Mouse (Mus musculus): ENCODE measurements around the gene Mettl17.
"Not testable (repeated sequence)": the region's sequence is repeated elsewhere in the genome, so short reads cannot be mapped to it uniquely, and the experiment has no call there.

The Mettl17 gene

DNA sequence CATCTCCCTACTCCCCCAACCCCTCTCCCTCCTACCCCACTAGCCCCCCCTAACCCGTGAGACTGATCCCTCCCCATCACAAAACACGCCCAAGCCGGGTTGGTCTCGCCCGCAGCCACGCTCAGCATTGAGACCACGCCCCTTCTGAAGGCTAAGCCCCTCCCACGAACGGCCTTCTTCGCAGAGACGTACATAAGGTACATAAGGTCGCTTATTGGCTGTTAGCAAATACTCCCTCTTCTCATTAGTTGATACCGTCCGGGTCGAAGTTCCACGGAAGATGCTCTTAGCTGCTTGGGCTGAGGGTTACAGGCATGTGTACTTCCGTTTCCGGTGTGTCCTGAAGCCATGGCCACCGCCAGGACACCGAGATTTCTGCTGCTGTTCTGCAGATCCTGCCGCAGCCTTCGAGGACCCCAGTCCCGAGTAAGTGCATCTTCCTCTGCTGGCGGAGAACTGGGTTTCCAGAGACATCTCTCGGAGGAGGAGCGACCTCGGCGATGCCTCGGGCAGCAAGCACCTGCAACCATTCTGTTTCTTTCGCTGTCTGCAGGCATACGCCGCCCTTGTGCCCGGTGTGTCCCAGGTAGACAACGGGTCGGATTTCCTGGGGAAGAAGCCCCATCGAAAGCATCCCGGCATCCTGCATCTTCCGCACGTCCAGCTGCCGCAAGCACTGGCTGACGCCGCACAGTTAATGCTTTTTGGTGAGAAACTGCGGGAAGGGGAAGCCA lies at the start of gene Mettl17:
TSS of gene Mettl17 (plus strand) at position 245 of the 734 bp plus-strand sequence.
- in situ Hi-C loops (cut with MboI, MseI), result no loop called here

DNA sequence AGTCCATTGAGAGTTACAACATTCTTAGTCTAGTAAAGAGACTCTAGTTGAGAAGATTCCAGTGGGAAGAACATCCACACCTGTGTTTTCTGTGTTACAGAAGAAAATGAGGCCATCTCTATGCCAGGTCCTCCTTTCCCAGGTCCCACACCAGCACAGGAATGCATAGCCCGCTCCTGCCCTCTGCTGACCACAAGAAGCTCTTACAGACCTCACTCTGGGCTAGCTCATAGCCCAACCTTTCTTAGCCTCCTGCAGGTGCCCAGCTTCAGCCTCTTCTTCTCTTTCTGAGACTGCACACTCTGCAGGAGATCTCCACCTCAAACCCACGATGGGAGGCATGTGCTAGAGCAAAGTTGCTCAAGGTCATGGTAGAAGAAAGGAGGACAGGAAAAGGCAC lies 46.2 kb upstream of the Mettl17 start:
- in situ Hi-C loops (cut with MboI, MseI), result not testable (repeated sequence)

DNA sequence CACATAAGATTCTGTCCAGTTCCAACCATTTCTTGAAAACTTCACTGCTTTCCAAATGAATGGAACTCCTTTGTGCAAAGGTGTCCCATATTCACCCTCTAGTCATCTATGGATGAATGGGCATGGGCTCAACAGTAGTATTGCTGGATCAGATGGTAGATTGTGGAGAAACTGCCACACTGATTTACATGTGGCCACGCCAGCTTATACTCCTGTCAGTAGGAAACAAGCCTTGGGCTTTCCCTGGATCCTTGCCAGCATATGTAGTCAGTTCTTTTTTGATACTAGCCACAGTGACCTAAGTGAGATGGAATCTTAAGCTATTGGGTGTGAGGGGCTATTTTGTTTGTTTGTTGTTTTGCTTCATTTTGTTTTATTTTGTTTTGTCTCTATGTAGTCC lies 42.4 kb upstream of the Mettl17 start:
- in situ Hi-C loops (cut with MboI, MseI), result loop anchor here (5.0 kb wide), 1 partner anchor 75 kb away; no protein-coding TSS in a partner anchor

DNA sequence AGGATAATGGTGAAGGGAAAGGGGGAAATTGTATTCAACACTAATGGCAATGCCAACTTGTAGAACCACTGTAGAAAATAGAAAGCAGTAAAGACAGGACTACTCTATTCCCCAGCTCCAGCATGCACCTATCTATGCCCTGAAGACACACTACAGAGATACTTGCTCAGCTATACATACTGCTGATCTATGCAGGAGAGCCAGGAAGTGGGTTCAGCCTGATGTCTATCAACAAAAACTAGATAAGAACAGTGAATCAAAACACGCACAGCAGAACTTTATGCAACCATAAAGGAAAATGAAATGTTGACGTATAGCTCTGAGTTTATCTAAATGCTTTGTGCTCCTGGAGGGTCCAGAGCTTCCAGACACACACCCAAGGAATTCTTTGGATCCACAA lies 41.9 kb upstream of the Mettl17 start:
- in situ Hi-C loops (cut with MboI, MseI), result loop anchor here (5.0 kb wide), 1 partner anchor 75 kb away; no protein-coding TSS in a partner anchor

DNA sequence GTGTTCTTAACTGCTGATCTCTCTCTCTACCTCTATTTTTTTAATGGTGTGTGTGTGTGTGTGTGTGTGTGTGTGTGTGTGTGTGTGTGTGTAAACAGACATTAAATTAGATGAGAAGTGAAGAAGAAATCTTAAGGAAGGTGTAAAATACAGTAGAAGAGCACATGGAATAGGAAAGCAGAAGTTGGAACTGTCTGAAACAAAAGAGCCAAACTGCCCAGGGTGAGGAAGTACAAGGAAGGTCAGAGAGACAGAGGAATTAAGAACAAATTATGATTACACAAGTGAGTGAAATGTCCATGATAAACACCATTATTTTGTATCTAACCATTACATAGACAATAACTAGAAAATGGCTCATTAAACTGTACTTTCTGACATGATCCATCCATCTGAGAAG lies 40.8 kb upstream of the Mettl17 start:
- in situ Hi-C loops (cut with MboI, MseI), result loop anchor here (5.0 kb wide), 1 partner anchor 77 kb away; no protein-coding TSS in a partner anchor

DNA sequence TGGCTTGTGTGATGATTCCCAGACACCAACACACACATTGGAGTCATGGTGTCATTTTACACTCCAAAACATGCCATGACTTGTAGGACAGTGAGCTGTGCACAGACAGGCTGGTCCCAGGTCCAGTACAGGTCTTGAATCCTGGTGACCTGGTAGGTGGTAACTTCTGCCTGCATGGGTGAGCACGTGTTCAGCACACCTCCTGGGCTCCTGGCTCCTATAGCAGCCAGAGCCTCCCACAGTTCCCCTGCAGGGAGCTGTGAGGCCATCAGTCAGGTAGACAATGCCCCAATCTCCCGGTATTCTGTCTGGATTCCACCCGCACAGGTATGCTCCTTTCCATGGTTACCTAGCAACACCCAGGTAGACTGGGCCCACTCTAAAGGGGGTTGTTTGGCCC lies 38.1 kb upstream of the Mettl17 start:
- in situ Hi-C loops (cut with MboI, MseI), result no loop called here

DNA sequence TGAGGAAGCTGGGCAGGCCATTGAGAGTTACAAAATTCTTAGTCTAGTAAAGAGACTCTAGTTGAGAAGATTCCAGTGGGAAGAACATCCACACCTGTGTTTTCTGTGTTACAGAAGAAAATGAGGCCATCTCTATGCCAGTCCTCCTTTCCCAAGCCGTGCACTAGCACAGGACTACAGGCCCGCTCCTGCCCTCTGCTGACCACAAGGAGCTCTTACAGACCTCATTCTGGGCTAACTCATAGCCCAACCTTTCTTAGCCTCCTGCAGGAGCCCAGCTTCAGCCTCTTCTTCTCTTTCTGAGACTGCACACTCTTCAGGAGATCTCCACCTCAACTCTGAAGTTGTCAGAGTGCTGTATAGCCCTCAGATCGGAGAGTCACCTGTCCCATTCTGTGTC lies 33.6 kb upstream of the Mettl17 start:
- in situ Hi-C loops (cut with MboI, MseI), result not testable (repeated sequence)

DNA sequence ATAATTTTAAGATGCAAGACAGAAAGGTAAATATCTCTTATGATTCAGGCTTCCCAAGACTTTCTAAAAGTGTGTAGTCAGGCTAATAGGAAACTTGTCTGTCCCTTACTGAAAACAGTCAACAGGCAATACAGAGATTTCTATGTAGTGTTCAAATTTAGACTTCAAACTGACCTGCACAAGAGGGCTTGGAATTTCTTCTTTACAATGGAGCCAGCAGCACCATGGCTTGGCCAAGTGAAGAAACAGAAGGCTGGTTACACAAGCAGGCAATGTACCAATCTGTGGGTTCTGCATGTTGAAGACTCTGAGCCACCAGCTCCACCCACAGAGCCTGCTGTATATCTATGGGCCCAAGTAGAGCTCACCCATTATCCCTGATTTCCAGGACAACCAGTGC lies 31.2 kb upstream of the Mettl17 start, which contains the start of gene Ear6:
TSS of gene Ear6 (plus strand) at position 301 of the 400 bp plus-strand sequence.
- in situ Hi-C loops (cut with MboI, MseI), result no loop called here

DNA sequence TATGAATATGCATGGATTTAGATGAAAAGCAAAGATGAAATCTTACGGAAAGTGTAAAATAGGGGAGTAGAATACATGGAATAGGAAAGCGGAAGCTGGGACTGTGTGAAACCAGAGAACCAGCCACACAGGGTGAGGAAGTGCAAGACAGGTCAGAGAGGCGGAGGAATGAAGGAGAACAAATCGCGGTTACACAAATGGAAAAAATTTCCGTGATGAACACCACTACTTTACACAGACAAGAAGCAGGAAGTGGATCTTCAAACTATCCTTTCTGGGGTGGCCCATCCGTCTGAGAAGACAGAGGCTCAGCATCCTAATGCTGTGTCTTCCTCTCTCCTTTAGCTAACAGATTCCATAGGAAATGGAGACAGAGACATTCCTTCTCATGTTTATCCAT lies 29.4 kb upstream of the Mettl17 start:
- in situ Hi-C loops (cut with MboI, MseI), result not testable (repeated sequence)

DNA sequence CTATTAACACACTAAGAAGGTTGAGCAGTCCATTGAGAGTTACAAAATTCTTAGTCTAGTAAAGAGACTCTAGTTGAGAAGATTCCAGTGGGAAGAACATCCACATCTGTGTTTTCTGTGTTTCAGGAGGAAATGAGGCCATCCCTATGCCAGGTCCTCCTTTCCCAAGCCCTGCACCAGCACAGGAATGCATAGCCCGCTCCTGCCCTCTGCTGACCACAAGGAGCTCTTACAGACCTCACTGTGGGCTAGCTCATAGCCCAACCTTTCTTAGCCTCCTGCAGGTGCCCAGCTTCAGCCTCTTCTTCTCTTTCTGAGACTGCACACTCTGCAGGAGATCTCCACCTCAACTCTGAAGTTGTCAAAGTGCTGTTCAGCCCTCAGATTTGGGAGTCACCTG lies 21.0 kb upstream of the Mettl17 start:
- in situ Hi-C loops (cut with MboI, MseI), result not testable (repeated sequence)

DNA sequence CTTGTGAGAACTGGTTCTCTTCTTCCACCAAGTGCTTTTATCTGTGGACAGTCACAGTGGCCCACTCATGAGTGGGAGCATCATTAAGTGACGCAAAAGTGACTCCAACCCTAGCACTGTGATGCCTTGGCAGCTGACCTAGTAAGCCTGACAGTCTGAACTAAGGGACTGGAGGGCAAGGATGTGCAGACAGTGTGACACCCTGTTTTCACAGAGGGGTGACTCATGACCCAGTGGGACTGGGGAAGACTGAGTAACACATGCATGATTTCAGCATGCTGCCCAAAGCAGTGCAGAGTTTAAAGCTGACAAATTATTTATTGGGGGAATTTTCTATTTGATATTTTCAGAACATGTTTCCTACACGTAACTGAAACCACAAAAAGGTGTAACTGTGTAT lies 13.9 kb upstream of the Mettl17 start:
- in situ Hi-C loops (cut with MboI, MseI), result no loop called here

DNA sequence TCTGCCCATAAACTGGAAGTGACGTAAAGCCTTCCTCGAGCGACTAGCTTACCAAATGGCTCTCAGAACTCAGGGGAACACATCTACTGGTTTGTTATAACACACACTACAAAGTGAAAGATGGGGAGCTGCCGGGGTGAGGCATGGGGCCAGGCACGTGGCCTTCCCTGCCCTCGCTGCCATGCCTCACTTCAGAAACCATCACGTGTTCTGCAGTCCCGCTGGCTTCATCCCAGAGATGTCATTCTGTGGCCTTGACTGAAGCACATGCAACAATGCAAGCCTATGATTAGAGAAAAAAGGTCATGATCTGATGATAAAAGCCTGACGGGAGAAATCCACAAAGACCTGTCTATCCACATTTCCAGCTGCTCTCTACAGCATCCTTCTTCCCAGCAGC lies 12.9 kb upstream of the Mettl17 start:
- in situ Hi-C loops (cut with MboI, MseI), result no loop called here

DNA sequence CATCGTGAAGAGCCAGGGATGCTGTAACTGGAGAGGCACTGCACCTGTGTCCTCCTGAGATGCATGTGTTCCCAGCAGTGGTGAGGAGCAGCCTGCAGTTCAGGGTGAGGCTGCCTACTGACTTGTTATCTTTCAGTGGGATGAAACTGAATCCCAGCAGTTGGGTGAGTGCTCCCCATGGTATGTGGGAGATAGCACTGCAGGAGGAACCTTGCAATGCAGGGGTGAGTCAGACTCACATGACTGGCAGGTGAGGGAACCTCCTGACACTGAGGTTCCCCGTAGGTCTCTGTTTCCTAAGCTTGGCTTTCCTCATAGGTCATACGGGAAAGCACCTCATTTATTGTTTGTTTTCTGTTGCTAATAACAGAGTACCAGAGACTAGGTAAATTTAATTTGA lies 7.1 kb upstream of the Mettl17 start:
- in situ Hi-C loops (cut with MboI, MseI), result no loop called here

DNA sequence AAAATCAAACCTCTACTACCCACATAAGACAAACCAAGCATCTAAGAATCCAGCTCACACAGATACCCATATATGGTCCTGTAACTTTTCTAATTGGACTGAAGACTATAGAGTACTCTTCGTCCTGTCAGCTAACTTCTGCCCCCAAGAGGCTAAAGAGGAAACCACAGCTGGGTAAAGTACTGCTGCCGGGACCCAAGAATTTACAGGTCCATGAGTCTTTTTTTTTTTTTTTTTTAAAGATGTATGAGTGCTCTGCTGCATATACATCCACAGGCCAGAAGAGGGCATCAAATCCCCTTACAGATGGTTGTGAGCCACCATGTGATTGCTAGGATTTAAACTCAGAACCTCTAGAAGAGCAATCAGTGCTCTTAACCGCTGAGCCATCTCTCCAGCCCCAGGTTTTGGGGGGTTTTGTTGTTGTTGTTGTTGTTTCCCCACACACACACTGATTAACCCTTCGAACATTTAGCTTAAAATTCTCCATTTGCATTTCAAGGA lies 1.1 kb upstream of the Mettl17 start:
- in situ Hi-C loops (cut with MboI, MseI), result no loop called here

DNA sequence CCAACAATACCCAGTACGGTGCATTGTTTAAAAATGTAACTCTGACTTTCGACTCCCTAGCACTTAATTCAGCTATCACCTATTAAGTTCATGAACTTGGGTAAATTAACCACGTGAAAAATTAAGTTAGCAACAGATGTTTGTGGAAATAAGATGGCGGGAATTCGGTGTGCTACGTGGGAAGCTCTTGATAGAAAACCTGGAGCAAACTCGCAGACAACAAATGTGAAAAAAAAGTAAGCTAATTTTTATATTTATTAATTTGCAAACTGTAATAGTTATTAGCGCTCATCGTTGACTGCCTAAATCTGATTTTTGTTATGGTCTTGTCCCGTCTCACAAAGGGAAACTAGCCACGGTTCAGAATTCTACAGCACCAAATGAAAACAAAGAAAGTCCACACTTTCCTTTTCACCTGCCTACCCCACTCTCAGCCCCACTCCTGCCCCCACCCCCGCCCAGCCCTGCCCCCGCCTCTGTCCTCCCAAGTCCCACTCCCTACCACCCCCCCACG lies 554 bp upstream of the Mettl17 start:
- in situ Hi-C loops (cut with MboI, MseI), result no loop called here

DNA sequence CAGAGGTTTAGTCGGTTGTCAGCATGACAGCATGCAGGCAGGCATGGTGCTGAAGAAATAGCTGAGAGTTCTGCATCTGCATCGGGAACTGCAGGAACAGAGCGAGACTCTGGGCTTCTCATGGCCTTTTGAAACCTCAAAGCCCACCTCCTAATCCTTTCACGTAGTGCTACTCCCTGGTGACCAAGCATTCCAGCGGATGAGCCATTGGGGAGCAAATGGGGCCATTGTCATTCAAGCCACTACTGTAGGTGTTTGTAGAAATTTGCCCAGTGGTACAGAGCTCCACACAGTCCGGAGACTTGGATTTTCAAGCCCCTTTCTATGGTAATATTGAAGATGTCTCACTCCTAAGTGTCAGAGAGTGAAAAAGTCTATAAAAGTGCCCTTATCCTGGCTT lies 1.4 kb downstream of the Mettl17 start:
- in situ Hi-C loops (cut with MboI, MseI), result no loop called here

DNA sequence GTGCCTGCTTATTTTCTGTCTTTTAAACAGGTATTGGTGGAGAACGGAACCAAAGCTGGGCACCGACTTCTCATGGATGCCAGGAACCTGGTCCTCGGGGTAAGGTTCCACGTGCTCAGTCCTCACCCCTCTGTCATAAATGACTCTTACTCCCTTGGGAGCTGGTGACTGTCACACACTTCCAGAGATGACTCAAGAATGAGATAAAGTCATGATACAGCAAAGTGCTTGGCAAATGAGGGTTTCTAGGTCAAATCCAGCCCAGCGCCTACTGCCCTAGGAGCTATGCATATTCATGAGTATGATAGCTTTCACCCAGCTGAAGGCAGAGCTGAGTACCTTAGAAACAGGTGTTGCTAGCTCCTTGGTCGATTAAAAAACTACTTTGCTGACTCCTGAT lies 5.2 kb downstream of the Mettl17 start:
- in situ Hi-C loops (cut with MboI, MseI), result no loop called here

DNA sequence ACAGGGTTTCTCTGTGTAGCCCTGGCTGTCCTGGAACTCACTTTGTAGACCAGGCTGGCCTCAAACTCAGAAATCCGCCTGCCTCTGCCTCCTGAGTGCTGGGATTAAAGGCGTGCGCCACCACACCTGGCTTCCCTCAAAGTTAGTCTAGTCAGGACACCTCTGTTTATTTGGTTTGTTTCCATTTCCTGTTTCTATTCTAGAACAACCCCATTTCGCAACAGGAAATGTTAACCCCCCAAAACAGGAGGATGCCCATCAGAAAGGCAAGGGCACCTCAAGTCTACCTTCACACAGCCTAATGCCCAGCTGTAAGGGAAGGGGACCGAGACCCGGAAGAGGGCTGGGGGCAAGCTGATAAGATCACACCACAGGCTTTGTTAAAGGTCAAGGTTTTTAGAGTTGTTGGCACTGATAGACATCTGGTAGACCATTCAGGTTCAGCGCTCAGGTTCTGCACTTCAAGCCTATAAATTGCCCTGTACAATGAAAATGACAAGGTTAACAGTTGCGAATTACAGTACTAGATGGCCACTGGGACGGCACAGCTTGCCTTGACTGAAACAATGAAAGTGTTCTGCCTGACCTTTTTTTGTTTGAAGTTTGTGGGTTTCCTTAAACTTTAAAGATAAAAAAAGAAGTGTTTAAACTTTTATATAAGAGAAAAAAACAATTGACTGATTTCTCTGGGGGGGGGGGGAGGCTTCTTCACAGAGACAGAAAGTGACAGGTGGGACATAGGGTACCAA lies 7.7 kb downstream of the Mettl17 start, which contains the start of gene Slc39a2:
TSS of gene Slc39a2 (plus strand) at position 699 of the 749 bp plus-strand sequence.
- in situ Hi-C loops (cut with MboI, MseI), result no loop called here

DNA sequence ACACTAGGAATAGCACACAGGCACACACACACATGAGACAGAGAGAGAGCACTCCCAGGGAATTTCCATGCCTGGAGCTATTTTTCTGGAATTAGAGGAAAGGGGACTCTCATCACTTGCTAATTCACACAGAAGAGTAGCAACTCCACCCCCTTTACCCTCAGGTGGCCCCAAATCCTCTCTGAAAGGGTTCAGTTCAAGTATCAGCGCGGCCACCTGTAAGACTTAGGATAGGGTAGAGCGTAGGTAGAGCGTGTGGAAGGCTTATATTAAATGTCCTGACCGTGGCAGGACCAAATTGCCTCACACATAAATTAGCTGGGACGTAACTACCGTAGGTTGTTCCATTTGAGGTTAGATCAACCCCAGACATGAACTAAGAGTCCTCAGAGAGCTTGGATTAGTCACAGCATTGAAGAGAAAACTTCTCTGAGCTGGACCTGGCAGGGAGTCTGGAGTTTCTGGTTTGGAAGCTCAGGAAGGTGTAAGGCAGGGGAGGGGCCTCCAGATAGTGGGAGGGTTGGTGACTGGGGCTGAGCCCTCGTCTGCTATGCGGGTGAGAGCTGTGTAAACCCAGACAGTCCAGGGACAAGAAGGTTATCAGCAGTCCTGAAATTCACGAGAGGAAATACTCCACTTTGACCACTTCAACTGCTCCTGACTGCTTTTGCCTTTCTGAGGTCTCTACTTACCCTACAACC lies 8.6 kb downstream of the Mettl17 start:
- in situ Hi-C loops (cut with MboI, MseI), result no loop called here

DNA sequence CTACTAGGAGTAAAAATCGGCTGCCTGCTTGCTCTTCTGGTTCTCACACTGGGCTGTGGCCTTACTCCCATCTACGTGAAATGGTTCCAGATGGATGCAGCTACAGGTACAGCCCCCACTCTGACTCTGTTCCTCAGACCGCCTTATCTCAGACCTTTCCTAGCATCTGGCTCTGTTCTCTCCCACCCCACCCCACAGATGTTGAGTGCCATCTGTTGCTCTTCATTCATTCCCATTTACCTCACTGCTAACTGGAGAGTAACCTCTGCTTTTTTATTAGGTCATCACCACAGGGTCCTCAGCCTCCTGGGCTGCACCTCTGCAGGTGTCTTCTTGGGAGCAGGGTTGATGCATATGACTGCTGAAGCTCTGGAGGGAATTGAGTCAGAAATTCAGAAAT lies 9.2 kb downstream of the Mettl17 start:
- in situ Hi-C loops (cut with MboI, MseI), result no loop called here

DNA sequence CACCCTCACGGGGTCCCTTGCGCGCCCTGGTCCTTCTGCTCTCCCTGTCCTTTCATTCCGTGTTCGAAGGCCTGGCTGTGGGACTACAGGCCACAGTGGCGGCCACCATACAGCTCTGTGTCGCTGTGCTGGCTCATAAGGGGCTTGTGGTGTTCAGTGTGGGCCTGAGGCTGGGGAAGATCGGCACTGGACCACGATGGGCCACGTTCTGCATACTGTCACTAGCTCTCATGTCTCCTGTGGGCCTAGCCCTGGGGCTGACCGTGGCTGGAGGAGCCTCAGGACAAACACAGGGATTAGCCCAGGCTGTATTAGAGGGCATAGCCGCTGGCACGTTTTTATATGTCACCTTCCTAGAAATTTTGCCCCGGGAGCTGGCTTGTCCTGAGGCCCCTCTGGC lies 10.4 kb downstream of the Mettl17 start:
- in situ Hi-C loops (cut with MboI, MseI), result no loop called here

DNA sequence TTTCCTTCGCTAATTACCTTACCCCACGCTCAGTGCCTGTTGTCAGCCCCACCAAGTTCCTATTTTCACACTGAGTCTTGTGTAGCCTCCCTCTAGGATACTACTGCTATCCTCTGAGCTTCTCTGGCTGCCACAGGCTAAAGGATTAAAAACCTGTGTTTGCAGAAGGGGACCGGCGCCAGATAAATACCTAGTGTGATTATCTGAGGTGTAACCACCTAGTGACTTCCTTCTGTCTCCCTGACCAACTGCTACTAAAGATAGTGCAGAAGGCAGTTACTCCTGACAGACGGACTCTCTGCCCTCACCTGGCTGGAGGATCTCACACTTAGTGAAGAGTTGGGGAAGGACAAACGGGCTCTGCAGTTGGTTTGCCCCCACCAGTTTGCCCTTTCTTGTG lies 11.4 kb downstream of the Mettl17 start:
- in situ Hi-C loops (cut with MboI, MseI), result no loop called here

All from regulatory T cell (primary cell).